Mouse (Mus musculus) liver, postnatal 0 days (tissue): Measurements from ENCODE around the gene Fam104a.

ENCODE experiments used
- CTCF ChIP-seq: sonication (generic); IDR thresholded peaks from 2 replicates; pipeline ENCODE4 v1.5.1; 2016; ENCODE audit warnings: antibody characterized with exemption, low read depth
- EP300 ChIP-seq: IDR thresholded peaks from 2 replicates; pipeline ENCODE4 v1.6.1; 2016; ENCODE audit warnings: antibody characterized with exemption, low read depth, mild to moderate bottlenecking

GRCm38 (mm10) chr11:113651206-113651906, 32.6 kb downstream of the Fam104a start:
- TF ChIP-seq CTCF (no peak), EP300 (peak; percentile 58; the same call in 1 of the 2 replicates)
